Mouse (Mus musculus) liver, embryonic 14 days (tissue): ENCODE data around the gene March5. TPM values are rescaled to one million over a fixed set of nuclear protein-coding genes. Genes with fewer than 3 reads are reported as not detected.

ENCODE experiments used
- polyA plus RNA-seq: library from polyadenylated mRNA; depleted of rRNA; stranded (reverse); fragments of >200 nt; gene quantifications from 2 replicates; pipeline ENCODE4 v1.2.3, GENCODE M21; 2012; rRNA removed

The March5 gene
- polyA plus RNA-seq = 68.6 and 75.0 TPM in 2 replicates

DNA sequence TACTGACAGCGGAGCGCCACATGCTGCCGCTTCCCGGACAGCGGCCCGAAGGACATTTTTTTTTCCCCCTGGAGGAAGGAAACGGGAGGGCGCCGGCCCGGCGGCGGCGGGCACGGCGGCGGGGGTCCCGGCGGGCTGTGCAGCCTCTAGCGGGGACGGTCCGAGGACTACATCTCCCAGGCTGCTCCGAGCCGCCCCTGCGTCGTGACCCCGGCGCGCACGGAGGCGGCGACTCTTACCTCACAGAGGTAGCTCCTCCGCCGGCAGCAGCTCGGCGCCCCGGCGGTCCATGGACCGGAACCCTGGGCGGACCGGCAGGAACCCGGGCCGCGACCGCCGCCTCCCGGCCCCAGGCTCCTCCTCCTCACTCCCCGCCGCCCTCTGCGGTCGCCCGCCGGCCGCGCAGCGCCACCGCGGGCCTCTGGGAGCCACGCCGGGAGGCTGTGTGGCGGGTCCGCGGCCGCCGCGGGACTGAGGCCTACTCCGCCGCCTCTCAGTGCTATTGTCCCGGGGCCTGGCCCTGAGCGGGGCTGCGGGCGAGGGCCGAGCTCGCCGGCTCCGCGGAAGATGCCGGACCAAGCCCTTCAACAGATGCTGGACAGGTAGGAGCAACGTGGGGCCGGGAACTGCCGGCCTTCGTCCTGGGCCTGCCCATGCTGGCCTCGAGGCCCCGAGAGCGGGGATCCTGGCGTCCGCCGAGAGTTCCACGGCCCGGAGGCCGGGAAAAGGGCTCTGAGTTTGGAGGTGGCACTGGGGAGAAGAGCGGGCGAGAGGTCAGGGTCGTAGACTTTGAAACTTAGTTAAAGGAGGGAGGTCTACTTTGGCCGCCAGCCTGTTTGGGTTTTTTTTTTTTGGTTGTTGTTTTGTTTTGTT is at the start of gene March5:
Gene March5 (plus strand): TSS at position 241 of the 873 bp plus-strand sequence.

DNA sequence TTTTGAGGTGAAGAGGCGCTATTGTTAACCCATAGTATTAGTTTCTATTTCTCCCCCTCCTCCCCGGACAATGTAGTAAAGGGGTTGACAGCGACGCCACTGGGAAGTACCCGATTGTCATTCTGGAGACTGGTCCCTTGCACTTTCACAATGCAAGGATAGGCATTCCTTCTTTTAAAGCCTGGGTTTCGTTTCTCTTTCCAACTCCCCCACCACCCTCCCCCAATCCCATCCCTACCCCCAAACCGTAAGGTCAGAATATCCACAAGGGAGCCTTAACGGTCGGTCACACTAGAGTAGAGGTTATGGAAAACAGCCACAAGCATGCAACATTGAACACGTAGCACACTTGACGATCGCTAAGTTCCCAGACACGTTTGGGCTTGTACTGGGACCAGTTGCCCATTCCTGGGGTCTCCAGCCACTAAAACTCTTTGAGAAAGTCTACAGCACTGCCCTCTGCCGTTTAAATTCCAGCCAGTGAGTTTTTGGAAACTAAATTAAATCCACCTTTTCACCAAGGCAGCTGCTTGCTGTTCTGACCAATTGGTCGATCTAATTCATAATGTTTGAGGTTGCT is 923 bp downstream of the March5 start, which contains the start of gene Cpeb3:
Gene Cpeb3 (minus strand): TSS at position 426 of the 580 bp plus-strand sequence.

Other genes with a start within 250 kb of the March5 start
- 1.8 and 2.5 TPM in 2 replicates for gene Cpeb3, start 1.1 kb downstream of the March5 start, polyA plus RNA-seq
- gene Ide, start 130.3 kb downstream of the March5 start, polyA plus RNA-seq = 9.6 and 11.5 TPM in 2 replicates
- 35.7 and 44.0 TPM in 2 replicates for gene Kif11, start 168.9 kb downstream of the March5 start, polyA plus RNA-seq
- gene Hhex, start 227.3 kb downstream of the March5 start, polyA plus RNA-seq = 8.0 and 10.5 TPM in 2 replicates